Mouse (Mus musculus) large intestine, adult 2 months (tissue): ENCODE measurements around the gene Slc16a3. TPM values are rescaled to one million over a fixed set of nuclear protein-coding genes. Genes with fewer than 3 reads are reported as not detected.

Experiments
- DNase-seq: peaks from one replicate; pipeline ENCODE4 v3.0.0-alpha.2; 2012; ENCODE audit warnings: low read depth, low spot score
- WGBS: fragments of 180-500 bp; shearing (Covaris S2); methylation state at CpG from one replicate; pipeline ENCODE4 v1.1.7; 2018; 5-methylcytosine and 5-hydroxymethylcytosine counted together
- polyA plus RNA-seq: library from polyadenylated mRNA; depleted of rRNA; stranded (reverse); fragments of >200 nt; gene quantifications from 2 replicates; pipeline ENCODE4 v1.2.3, GENCODE M21; 2012; rRNA removed

Gene Slc16a3
- polyA plus RNA-seq, 1 experiment, result 12.8 TPM

- WGBS, result 70% methylated on average over 6 of the region's 6 CpGs
- no peak for DNase-seq
These were observed 46.5 kb downstream of the Slc16a3 start for GRCm38 (mm10) chr11:120994741-120995140.

- 13% methylated on average over 4 of the region's 4 CpGs for WGBS
- no peak for DNase-seq
These were observed 53.7 kb downstream of the Slc16a3 start for GRCm38 (mm10) chr11:121001966-121002365.

GRCm38 (mm10) chr11:121004281-121004680, 56.0 kb downstream of the Slc16a3 start:
- 42% methylated on average over 5 of the region's 5 CpGs for WGBS
- no peak for DNase-seq

- 80% methylated on average over 6 of the region's 6 CpGs for WGBS
- DNase-seq, result no peak
These were observed 57.9 kb downstream of the Slc16a3 start for GRCm38 (mm10) chr11:121006184-121006583.

- WGBS, result 97% methylated on average over 3 of the region's 3 CpGs
- no peak for DNase-seq
These were observed 61.9 kb downstream of the Slc16a3 start for GRCm38 (mm10) chr11:121010044-121010755.

Other genes starting within 250 kb of the Slc16a3 start
- 94.1 and 101 TPM in 2 replicates for gene Cenpx, start 234.7 kb upstream of the Slc16a3 start, polyA plus RNA-seq
- 21.3 and 34.5 TPM in 2 replicates for gene Lrrc45, start 234.6 kb upstream of the Slc16a3 start, polyA plus RNA-seq
- gene Rac3, start 227.0 kb upstream of the Slc16a3 start, polyA plus RNA-seq, result 8.5 and 10.1 TPM in 2 replicates
- gene Dcxr, start 221.2 kb upstream of the Slc16a3 start, polyA plus RNA-seq, result 63.8 and 66.5 TPM in 2 replicates
- gene Cbr2, start 216.4 kb upstream of the Slc16a3 start, polyA plus RNA-seq, result 4.4 and 6.9 TPM in 2 replicates
- 1.9 and 2.1 TPM in 2 replicates for gene Hmga1b, start 185.7 kb upstream of the Slc16a3 start, polyA plus RNA-seq
- gene Rfng, start 164.3 kb upstream of the Slc16a3 start, polyA plus RNA-seq, result 60.4 and 73.4 TPM in 2 replicates
- gene Gps1, start 164.2 kb upstream of the Slc16a3 start, polyA plus RNA-seq, result 124 and 130 TPM in 2 replicates
- gene Dus1l, start 152.1 kb upstream of the Slc16a3 start, polyA plus RNA-seq, result 41.7 and 42.1 TPM in 2 replicates
- gene Fasn, start 123.9 kb upstream of the Slc16a3 start, polyA plus RNA-seq, result 201 and 272 TPM in 2 replicates
- gene Ccdc57, start 15.6 kb upstream of the Slc16a3 start, polyA plus RNA-seq, result 0.90 and 1.1 TPM in 2 replicates
- 74.9 and 77.2 TPM in 2 replicates for gene Csnk1d, start 42.9 kb downstream of the Slc16a3 start, polyA plus RNA-seq
- 28.9 and 53.4 TPM in 2 replicates for gene Cd7, start 90.9 kb downstream of the Slc16a3 start, polyA plus RNA-seq
- 251 and 268 TPM in 2 replicates for gene Sectm1b, start 115.1 kb downstream of the Slc16a3 start, polyA plus RNA-seq
- gene Sectm1a, start 132.7 kb downstream of the Slc16a3 start, polyA plus RNA-seq, result 3.1 and 3.9 TPM in 2 replicates
- gene Tex19.2, start 170.2 kb downstream of the Slc16a3 start, polyA plus RNA-seq, result not detected in 2 replicates
- gene Tex19.1, start 197.7 kb downstream of the Slc16a3 start, polyA plus RNA-seq, result not detected in 2 replicates
- gene Uts2r, start 211.8 kb downstream of the Slc16a3 start, polyA plus RNA-seq, result not detected in 2 replicates